Mouse (Mus musculus): Measurements from ENCODE around the gene Gfra1.

Gene Gfra1

DNA sequence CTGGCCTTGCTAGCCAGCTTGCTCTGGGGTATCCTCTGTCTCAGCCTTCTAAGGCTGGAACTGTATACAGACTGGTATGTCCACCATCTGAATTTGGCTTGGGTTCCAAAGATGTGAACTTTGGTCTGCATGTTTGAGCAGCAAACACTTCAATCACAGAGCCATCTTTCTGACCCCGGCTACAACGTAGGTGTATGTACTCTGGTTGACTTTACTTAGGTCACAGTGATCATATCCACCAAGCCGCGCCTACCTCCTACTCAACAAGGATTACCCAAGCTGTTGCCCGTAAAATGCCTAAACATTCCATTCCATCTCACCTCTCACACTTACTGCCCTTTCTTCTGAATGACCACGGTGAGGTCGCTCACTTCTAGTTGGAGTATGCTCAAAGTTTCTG lies 14.5 kb downstream of the Gfra1 start:
- DNase-seq: no peak

DNA sequence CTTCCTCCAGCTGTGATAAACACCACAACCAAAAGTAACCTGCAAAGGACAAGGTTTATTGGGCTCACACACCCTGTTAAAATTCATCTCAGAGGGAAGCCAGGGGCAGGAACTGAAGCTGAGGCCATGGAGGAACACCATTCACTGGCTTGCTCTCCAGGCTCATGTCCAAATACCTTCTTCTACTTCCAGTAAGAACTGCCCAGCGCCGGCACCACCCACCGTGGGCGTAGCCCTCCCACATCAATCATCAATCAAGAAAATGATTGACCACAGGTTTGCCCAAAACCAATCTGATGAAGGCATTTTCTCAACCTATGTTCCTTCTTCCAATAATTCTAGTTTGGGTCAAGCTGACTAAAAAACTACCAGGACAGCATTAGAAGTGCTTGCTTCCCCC lies 16.9 kb downstream of the Gfra1 start:
- DNase-seq: no peak

DNA sequence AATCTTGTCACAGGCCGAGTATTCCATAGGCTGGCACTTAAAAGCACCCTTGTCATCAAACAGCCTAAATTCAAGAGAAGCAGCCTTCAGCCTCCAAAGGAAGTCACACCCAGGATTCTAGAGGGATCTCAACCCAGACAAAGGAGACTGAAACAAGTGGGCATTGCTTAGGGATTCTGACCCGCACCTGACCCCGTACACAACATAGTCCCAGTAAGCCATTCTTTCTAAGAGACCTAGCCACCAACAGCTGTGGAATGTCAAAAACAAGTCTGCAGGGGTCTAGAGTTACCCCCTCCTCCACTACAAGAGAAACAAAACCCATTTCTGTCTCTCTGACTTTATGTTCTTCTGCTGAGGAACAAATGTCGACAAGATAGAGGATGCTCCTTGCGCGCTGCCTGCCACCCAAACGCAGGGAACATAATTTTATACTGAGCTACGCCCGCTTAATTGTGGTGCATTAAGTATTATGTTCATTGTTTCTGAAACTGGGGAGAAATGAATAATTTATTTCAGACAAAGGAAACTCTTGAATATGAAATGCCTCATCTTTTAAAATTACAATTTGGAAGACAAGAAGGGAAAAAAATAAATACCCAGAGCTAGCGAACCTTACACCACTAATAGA lies 18.2 kb downstream of the Gfra1 start:
- DNase-seq: no peak

DNA sequence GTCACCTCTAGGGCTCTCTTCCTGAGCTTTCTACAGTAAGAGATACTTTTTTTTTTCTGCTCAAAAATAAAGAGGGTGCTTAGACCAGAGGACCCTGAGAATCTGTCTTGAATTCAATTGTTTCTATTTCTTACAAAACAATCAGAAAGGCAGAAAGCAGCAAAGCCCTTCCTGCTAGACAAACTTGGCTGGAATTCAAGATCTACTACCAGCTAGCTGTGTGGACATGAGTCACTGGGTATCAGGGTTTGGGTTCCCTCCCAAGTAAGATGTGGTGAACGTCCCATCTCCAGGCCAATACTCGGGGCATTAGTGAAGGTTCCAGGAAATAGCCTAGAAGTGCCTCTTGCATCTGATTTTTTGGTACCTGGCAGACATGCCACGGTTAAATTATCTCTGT lies 18.8 kb downstream of the Gfra1 start:
- DNase-seq: no peak

DNA sequence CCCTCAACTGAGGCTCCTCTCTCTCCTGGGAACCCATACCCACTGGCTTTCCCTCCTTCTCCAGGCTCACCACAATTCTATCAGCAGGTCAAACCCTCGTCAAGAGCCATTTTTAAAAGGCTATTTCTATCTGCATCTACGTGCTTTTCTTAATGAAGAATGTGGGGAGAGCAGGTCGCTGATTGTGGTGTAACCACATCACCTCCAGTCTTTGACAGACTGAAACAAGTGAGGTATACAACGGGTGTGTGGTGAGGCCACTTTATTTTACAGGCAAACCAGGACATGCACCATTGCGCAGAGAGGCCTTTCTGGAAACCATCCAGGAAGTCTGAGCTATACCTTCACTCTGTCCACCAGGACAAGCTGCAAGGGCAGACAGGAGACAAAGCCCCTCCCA lies 19.8 kb downstream of the Gfra1 start:
- no peak for DNase-seq

DNA sequence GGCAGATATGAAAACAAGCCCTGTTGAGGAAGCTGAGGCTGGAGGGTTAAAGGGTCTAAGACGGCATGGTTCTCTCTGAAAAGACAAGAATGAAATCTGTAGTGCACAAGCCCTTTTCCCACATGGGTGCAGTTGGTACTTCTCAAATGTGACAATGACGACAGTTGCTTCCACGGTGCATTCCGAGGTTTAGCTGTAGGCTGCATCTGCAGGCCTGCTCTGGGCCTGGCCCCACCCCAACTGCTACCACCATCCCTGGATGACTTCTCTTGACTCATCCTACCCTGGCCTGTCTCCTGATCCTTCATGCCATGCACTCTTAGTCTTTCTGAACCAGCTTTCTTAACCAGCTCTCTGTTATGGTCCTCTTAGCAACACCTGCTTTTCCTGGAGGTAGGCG lies 22.9 kb downstream of the Gfra1 start:
- DNase-seq: no peak

DNA sequence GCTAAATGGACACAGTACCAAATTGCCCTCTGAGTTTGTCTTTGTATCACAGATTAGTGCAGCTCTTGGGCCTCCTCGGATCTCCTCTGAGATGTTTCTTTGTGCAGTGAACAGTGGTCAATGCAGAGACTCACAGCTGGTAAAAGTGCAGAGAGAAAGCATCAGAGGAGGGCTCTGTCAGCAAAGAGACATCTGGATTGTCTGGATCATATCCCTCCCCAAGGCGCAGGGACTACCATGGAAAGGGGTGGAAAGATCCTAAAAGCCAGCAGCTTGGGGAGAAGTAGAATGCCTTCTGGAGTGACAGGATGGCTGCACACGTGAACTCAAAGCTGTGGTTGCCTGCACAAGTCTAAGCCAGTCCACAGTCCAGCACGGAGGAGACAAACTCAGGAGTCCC lies 27.2 kb downstream of the Gfra1 start:
- DNase-seq: no peak

DNA sequence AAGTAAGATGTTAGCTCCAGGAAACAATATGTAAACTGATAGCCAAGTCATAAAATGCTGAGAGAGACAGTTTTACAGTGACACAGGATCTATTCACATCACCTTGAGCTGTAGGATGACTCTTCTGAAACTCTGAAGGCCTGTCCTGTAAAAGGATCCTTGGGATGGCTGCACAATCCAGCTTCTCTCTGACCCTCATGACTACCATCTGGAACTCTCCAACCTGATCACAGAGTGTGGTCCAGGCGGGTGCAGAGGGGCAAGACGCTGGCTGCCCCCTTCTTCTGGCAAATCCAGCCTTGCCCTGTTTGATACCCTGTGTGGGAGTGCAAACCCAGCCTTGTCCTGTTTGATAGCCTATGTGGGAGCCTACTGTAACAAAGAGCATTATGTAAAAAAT lies 28.4 kb downstream of the Gfra1 start:
- no peak for DNase-seq

DNA sequence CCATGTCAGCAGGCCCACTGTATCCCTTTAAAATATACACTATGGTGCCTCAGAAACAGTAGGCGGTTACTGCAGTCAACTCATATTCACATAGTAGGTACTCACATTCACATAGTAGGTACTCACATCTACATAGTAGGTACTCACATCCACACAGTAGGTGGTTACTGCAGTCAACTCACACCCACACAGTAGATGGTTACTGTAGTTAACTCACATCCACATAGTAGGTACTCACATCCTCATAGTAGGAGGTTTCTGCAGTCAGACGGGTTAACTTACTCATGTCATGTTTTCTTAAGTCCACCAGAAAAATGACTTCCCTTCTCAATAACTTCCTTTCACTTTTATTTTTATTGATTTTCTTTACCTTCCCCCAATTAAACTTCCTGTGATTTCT lies 30.8 kb downstream of the Gfra1 start:
- no peak for DNase-seq

DNA sequence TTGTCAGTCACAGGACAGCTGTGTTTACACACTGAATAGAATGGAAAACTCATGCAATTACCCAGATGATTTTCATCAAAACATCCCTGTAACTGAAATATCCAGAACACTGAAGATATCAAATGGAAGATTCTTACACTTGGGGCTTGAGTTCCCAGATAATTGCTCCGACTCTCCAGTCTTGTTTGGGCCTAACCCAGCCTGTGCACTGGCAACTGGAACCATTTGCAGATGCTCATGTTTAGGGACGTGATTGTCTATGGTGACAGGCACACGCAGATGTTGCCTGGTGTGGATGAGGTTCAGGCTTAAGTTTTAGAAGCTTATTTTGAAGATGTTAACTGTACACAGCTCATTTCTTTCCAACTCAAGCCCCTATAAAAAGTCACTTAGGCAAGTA lies 31.5 kb downstream of the Gfra1 start:
- DNase-seq: no peak

DNA sequence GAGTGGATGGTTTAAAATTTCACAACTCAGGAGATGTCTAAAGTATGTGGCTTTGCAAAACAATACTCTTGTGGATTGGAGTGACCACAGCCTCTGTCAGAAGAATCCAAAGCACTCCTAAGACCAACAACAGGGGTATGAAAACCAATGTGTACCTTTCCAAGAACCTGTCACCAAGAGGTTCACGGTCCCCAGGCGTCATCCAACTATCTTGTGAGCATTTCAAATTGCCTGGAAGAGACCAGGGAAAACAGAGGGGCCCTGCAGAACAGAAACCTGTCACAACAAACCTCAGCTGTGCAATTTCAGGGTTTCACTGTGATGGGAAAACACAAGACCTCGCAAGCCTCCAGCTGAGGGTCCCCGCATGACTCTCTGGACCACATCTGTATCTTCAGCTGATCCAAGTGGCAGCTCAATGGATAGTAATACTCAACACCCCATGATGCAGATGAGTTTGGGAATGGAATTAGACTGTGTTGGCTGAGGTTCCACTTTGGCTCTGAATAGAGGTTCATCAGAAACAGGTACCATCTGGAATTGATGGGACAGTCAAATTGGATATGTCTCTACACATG lies 32.7 kb downstream of the Gfra1 start:
- DNase-seq: no peak

DNA sequence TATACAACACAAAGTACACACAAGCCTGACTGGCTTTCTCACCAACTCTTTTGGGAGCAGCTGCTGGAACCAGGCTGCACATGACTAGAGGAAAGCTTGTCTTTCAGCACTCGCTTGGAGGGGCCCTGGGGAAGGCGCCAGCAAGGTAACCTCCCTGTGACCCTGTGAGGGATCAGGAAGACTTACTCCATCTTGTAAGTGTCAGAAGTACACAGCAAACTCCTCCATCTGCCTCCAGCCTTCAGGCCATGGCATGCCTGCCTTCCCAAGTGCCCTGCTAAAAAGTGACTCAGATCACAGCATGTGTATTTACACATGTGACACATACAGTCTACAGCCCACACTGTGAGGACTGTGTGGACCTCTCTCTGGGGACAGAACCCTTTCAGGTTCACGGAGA lies 36.0 kb downstream of the Gfra1 start:
- DNase-seq: no peak

DNA sequence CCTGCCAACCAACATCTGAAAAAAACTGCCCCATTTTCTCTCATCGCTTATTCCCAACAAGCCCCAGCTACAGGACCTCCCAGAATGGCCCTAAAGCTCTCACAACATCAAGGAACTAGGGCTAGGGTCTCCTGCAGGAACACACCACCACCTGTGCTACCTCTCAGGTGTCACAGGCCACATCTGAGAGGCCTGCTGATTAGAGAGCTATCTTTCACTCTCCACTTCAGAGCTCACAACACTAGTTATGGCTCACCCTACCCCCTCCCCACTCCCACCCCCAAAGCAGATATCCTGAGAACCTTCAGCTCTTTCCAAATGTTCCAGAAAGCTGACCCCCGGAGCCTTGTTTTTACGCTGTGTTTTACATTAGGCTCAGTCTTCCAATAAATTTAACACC lies 36.4 kb downstream of the Gfra1 start:
- no peak for DNase-seq

DNA sequence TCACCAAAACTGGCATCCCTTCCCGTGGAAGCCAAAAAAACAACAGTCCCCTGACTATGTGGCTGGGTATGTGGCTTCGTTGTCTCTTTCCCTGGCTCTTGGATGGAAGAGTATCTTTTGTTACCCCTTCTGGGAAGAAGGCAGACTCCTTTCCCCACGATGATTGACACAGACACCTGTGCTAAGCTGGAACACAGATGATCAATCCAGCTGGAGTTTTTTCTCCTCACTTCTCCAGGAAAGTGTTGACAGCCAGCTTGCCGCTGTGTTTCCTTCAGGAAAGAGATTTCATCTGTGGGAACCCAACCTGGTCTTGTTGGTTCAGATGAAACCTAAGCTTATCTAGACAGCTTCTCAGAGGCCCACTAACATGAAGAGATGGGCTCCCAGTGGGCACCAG lies 40.5 kb downstream of the Gfra1 start:
- no peak for DNase-seq

DNA sequence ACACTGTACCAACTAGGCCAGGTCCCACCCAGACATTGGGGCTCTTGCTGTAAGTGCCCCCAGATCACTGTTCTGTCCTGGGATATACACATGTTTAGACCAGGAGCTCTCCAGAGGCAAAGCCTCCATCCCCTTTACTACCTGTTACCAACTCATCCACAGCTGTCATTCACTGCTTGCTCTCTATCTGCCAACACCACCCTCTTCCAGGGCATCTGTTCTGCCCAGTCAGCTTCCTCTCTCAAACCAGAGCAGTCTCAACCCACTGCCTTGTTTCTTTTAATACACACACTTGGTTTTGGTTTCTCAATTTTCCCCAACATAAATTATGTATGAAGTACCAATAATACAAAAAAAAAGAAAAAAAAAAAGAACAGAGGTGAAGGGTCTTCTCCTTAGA lies 41.0 kb downstream of the Gfra1 start:
- no peak for DNase-seq

DNA sequence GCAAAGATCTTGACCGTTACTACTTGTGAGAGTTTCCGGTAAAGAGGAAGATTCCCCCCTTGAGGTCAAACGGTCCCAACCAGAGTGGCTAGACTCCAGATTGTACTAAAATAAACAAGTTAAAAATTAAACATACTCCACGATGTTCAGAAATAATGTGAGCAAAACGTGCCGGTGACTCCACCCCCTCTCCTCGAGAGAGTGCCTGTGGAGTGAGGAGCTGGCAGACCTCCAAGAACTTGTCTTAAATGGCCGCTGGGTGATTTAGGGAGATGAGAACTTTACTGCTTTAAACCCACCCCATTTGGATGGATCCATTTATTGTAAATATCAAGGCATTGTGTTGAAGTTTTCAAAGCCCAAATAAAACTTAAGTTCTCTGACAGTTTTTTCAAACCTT lies 42.4 kb downstream of the Gfra1 start:
- DNase-seq: no peak

DNA sequence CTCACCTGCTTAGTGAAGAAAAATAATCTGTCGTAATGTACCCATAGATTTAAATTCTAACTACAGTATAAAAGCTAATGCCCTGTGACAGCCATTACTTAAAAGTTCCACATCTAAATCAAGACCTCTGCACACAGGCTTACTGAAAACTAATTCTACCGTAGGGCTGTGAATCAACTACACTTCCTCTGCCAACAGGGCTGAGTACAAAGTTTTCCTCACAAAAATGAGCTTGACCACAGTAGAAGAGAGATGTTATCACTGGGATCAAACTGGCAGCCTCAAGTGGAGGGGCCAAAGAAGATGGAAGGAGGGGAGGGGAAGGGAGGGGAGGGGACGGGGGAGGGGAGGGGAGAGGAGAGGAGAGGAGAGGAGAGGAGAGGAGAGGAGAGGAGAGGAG lies 42.9 kb downstream of the Gfra1 start:
- no peak for DNase-seq

DNA sequence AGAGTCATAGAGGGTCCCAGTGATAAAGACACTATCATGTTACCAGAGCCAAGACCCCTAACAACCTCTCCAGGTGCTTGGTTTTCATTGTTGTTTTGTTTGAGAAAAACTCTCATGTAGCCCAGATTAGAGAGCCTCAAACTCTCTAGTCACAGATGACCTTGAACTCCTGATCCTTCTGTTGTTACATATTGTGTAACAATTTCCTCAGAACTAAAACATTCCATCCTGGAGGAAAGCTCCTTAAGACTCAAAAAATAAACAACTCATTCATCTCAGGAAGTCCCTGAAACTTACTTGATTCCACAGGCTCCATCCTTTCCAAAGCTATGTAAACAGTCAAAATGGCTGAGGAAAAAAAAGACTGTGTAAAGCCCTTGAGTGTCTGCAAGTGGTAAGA lies 49.0 kb downstream of the Gfra1 start:
- DNase-seq: no peak

DNA sequence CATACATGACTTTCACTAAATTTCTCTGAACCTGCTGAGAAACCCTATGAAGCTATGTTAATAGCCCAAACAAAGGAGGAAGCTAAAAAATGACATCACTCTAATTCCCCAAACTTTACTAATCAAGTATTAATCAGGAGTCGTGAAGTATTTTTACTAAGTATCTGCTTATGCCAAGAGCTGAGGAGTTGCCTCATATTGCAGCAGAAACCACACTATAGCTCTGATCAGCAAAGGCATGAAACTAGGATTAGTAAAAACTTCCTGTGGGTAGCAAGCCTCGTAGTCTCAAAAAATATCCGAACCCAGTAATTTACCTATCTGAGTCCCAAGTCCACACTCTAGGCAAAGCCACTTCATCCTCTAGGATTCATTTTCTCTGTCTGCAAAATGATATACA lies 55.5 kb downstream of the Gfra1 start:
- no peak for DNase-seq

DNA sequence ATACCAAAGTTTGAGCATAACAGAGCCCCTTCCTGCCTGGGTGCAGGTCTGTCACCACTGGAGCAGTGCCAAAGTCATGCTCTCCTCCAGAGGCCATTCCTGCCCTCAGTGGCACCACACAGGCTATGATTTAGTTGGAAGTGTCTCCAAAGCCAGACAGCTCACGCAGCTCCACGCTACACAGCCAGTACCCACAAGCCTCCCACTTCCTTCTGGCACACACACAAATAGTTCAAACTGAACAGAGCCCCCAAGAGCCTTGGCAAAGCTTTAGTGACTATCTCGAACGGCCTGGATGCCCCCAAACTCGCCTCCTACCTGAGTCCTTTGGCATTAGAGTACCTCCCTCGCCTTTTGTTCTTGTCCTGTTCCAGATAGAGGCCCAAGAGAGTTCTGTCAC lies 56.5 kb downstream of the Gfra1 start:
- DNase-seq: no peak

DNA sequence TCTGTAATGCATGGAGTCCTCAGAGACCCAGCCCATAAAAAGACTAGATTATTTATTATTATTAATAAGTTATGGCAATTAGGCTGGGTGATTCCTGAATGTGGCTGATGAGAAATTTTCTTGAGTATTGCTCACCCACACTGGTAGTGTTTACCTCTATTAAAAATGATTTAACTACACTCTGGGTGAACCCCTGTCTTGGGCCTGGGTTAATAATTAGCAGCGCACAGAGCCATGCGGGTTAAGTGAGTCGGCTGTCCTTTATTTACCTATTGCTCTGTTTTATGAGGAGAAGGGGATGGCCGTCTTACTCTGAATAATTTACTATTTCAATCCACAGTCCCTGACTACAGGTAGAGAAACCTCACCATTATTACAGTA lies 59.1 kb downstream of the Gfra1 start:
- DNase-seq: no peak

DNA sequence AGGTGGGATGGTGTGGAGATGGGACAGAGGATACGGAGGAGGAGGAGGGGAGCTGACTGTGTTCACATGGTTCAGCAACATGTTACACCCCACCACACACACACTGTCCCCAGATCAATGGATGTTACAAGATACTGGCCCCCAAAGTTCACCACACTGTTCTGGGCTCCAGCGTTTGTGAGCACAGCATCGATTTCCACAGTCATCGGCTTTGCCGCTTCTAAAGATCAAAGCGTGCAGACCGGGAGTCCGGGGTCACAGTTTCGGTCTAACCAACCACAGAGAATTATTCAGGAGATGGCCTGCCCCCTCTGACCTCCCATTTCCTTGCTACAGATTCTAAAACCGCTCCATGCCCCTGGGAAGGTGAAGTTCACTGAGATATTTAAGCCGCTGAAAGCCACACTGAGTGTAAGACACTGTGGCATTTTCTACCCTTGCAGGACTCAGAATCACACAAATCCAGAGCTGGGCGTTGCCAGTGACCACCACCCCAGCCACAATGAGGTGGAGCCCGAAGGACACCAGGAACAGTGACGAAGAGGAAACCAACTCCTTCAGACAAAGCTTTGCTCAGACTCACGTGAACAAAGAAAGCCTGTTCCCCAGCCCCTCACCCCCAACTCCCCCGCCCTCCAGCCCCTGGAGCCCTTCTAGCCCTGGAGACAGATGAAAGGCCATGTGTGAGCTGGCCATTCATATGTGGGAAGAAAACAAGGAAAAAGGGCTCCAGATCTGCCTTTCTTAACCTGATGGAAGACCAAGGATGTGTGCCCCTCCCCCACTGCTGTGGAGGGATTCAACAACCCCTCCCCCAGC lies 59.7 kb downstream of the Gfra1 start:
- no peak for DNase-seq

DNA sequence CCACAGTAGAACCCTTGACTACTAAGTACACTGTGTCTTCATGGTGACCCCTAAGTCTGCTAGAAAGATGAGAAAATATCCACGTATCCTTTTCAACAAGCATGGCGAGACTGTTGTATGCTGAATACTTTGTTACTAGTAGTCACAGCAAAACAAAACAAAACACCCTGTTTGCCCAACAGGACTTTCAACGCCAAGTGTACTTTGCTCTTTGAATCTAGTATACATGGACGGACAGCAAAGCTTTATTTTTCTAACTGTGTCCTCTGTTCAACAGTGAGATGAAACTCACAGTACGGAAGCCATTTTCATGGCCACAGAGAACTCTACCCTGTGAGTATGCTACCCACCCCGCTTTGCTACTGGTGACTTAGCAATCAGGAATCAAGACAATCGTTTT lies 62.6 kb downstream of the Gfra1 start:
- no peak for DNase-seq

DNA sequence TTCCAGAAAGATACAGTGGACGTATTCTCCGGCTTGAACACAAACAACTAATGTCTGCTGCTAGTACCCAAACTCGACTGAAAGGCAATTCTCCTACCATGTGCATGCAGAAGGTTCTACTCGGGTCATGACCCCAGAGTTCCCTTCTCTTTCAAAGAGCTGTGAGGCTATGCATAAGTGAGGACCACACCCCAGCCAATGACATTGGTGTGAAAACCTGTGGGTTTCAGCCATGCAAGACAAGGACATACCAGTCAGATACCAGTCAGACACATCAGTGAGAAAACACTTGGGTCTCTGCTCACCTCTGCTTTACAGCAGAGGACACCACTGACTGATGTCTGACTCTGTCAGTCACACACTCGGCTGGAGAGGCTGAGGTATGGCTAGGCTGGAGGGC lies 63.9 kb downstream of the Gfra1 start:
- DNase-seq: no peak

DNA sequence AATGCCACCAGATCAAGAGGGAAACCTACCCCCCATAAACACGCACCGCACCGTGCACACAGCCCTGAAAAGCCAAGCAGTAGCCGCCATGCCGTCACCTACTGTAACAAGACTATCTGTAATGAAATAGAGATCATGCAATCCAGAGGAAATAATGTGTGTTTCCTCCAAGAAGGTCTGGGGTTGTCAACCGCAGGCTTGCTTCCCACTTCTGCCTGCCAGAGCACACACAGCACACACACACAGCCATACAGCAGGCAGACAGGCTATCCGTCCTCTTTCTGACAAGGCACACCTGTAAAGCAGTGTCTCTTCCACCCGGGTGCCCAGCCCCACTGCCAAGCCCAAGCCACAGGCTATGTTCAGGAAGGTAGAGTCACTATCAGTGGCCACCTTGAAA lies 66.2 kb downstream of the Gfra1 start:
- no peak for DNase-seq
